Mouse (Mus musculus): ENCODE measurements at regions not wholly inside any gene's neighbourhood (a gene's known extent, or its start where the extent isn't known, plus 50 kb on each side); places are given as distances from the start of the nearest gene placed in this dataset.

DNA sequence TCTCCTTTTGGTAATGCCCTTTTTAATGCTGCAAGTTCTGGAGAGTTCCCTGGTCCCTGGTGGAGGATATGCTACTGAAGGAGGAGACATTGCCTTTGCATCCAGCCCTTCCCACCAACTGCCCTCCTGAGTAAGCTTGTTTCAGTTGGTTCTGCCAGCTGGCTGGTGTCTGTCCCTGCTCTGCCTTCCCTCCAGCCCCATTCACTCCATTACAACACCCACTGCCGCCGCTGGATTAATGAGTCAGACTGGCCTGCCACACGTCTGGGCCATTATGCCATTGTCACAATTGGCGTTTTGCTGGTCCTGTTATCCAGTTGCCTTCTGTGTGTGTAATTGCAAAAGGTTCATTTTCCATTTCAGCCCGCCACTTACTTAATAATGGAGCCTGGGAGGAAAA is 728.6 kb upstream of the Lrrc6 start:
- DNase-seq (ENCODE audit: low spot score) (no peak), ATAC-seq (replicated peaks; ENCODE audit: insufficient number of reproducible peaks, low FRiP score, low TSS enrichment, low read depth) (no peak)
- no peak overlapping the region for H3K27ac ChIP-seq (replicated peaks; ENCODE audit: low read depth, low read length)
- H3K4me1 ChIP-seq (ENCODE audit: control insufficient read depth, insufficient read depth, low read length): no peaks in the 10 kb centered on the region
- no peak overlapping the region for H3K4me2 ChIP-seq (ENCODE audit: low read depth, low read length)
- H3K9ac ChIP-seq (replicated peaks; ENCODE audit: low read length): no peak overlapping the region
- H3K27me3 ChIP-seq (ENCODE audit: control insufficient read depth, insufficient read depth, low read length): no peaks in the 10 kb centered on the region
- H3K9me3 ChIP-seq (replicated peaks; ENCODE audit: control insufficient read depth, low read length): no peaks in the 10 kb centered on the region
- H3K4me3 ChIP-seq (ENCODE audit: low read depth, low read length): no peak overlapping the region
- H3K36me3 ChIP-seq (replicated peaks; ENCODE audit: control insufficient read depth, insufficient read depth, low read depth, low read length): no peaks in the 10 kb centered on the region
- 75% methylated on average over 5 of the region's 5 CpGs for WGBS

DNA sequence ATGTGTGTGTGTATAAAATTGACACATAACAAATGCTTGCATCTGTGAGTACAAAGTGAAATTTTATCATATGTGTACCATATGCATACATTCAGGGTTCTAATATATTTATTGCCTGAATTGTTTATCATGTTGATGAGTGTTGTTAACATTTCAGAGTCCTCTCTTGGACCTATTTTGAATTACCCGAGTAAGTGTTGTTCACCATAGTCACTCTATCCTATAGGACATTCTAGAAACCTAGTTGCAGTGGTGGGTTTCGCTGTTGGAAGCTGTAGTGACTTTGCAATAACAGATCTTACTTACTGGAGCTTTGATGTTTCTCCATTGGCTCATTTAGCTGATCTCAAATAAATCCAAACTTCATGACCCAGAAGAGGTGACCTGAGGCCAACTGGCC is 727.9 kb upstream of the Lrrc6 start:
- Histone ChIP-seq H3K4me2 (ENCODE audit: low read depth, low read length) (no peak overlapping the region), H3K27me3 (ENCODE audit: control insufficient read depth, insufficient read depth, low read length) (no peaks in the 10 kb centered on the region), H3K27ac (replicated peaks; ENCODE audit: low read depth, low read length) (no peak overlapping the region), H3K4me1 (ENCODE audit: control insufficient read depth, insufficient read depth, low read length) (no peaks in the 10 kb centered on the region), H3K36me3 (replicated peaks; ENCODE audit: control insufficient read depth, insufficient read depth, low read depth, low read length) (no peaks in the 10 kb centered on the region), H3K9me3 (replicated peaks; ENCODE audit: control insufficient read depth, low read length) (no peaks in the 10 kb centered on the region), H3K9ac (replicated peaks; ENCODE audit: low read length) (no peak overlapping the region), H3K4me3 (ENCODE audit: low read depth, low read length) (no peak overlapping the region)
- no peak for DNase-seq (ENCODE audit: low spot score)
- WGBS: 83% methylated on average over 2 of the region's 2 CpGs
- ATAC-seq (replicated peaks; ENCODE audit: insufficient number of reproducible peaks, low FRiP score, low TSS enrichment, low read depth): no peak

DNA sequence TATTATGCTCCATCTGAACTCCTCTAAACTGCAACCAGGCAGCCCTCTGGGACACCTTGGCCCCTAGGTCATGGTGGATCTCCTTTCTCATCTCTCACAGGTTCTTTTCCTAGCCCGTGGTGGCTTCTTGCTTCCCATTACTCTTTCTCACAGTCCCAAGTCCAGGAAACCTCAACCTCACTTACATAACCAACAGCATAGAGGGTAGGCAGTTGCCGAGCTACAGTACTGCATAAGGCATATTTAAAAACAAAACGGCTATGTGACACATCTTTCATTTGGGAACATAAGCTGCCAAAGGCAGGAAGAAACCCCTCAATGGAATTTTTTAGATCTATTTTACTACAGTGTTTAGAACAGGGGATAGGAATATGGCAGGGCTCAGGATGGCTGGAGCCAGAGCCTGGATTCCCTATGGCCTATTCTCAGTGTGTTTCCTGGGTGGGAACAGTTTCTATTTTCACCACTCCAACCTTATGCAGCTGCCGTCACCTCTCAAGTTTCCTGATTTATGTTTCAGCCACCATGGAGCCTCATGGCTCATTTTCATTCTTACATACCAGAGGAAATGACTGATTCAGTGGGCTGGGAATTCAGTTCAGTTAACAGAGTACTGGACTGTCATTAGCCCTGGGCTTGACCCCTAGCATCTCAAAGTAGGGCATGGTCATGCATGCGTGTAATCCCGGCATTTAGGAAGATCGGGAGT is 726.9 kb upstream of the Lrrc6 start:
- Histone ChIP-seq H3K27ac (replicated peaks; ENCODE audit: low read depth, low read length) (no peak overlapping the region), H3K9ac (replicated peaks; ENCODE audit: low read length) (no peak overlapping the region), H3K9me3 (replicated peaks; ENCODE audit: control insufficient read depth, low read length) (no peaks in the 10 kb centered on the region), H3K4me3 (ENCODE audit: low read depth, low read length) (no peak overlapping the region), H3K4me1 (ENCODE audit: control insufficient read depth, insufficient read depth, low read length) (no peaks in the 10 kb centered on the region), H3K36me3 (replicated peaks; ENCODE audit: control insufficient read depth, insufficient read depth, low read depth, low read length) (no peaks in the 10 kb centered on the region), H3K27me3 (ENCODE audit: control insufficient read depth, insufficient read depth, low read length) (no peaks in the 10 kb centered on the region), H3K4me2 (ENCODE audit: low read depth, low read length) (no peak overlapping the region)
- DNase-seq (ENCODE audit: low spot score): no peak
- no peak for ATAC-seq (replicated peaks; ENCODE audit: insufficient number of reproducible peaks, low FRiP score, low TSS enrichment, low read depth)
- 72% methylated on average over 7 of the region's 7 CpGs for WGBS

DNA sequence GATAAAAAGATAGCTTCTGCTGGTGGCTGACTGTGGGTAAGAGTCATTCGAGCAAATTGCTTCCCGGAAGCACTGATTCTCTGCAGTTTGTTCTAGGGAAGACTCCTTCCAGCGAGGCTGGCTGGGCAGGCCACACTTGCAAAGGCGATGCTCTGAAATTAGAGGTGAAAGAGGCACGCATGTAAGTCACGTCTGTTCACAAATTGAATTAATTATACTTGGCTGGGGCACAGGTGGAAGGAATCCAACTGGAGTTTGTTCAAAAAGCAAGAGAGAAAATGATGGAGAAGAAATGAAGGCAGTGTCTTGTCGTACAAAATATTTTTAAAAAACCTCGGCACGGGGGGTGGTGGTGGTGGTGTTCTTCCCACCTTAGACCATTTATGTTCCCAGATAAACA is 726.2 kb upstream of the Lrrc6 start:
- WGBS: 69% methylated on average over 9 of the region's 9 CpGs
- ATAC-seq (replicated peaks; ENCODE audit: insufficient number of reproducible peaks, low FRiP score, low TSS enrichment, low read depth): no peak
- H3K36me3 ChIP-seq (replicated peaks; ENCODE audit: control insufficient read depth, insufficient read depth, low read depth, low read length): no peaks in the 10 kb centered on the region

More for the DNA sequence above, 726.2 kb upstream of the Lrrc6 start:
- no peaks in the 10 kb centered on the region for H3K4me1 ChIP-seq (ENCODE audit: control insufficient read depth, insufficient read depth, low read length)
- H3K27me3 ChIP-seq (ENCODE audit: control insufficient read depth, insufficient read depth, low read length): no peaks in the 10 kb centered on the region
- H3K4me3 ChIP-seq (ENCODE audit: low read depth, low read length): no peak overlapping the region
- H3K27ac ChIP-seq (replicated peaks; ENCODE audit: low read depth, low read length): no peak overlapping the region
- H3K9me3 ChIP-seq (replicated peaks; ENCODE audit: control insufficient read depth, low read length): no peaks in the 10 kb centered on the region
- DNase-seq (ENCODE audit: low spot score): no peak
- no peak overlapping the region for H3K9ac ChIP-seq (replicated peaks; ENCODE audit: low read length)
- no peak overlapping the region for H3K4me2 ChIP-seq (ENCODE audit: low read depth, low read length)
